Mouse (Mus musculus) liver, adult 2 months (tissue): ENCODE data around the gene Fam171a2.

Source experiments
- CTCF ChIP-seq: fragments of 200-500 bp; IDR thresholded peaks from 2 replicates; pipeline ENCODE4 v1.5.1; 2011; ENCODE audit warnings: low read depth, low read length, control low read depth
- POLR2A ChIP-seq: fragments of 200-500 bp; IDR thresholded peaks from 2 replicates; pipeline ENCODE4 v1.6.1; 2011; ENCODE audit warnings: low read length, control low read depth; ENCODE audit not compliant: insufficient read depth; ENCODE audit errors: extremely low read depth

GRCm38 (mm10) chr11:102400513-102401084, 46.9 kb downstream of the Fam171a2 start:
- TF ChIP-seq POLR2A: no peak
- TF ChIP-seq CTCF: no peak
